Mouse (Mus musculus): ENCODE measurements around the gene Skp1a. TPM values are rescaled to one million over a fixed set of nuclear protein-coding genes. Genes with fewer than 3 reads are reported as not detected.
A peak's percentile ranks its signal among the peaks of the same experiment; 100 is the strongest.

Skp1a gene
- total and polyA plus RNA-seq, 3 experiments = 169 to 371 (median 209) TPM

GRCm38 (mm10) chr11:52286301-52286957 lies 54.6 kb downstream of the Skp1a start:
- H3K4me1 ChIP-seq (ENCODE audit: control insufficient read depth in 1 of 2, insufficient read depth in 2 of 2) = peaks cover 17 to 31% of the 10 kb centered on the region in 2 experiments
- in situ Hi-C loops (cut with MboI; ENCODE audit: low pct_ligation_motif_present, low pct_unique_long_range_greater_than_20kb, low sequenced_read_pairs) (no loop called here), dilution Hi-C loops (cut with MboI; ENCODE audit: extremely low pct_ligation_motif_present, extremely low pct_unique_long_range_greater_than_20kb, low sequenced_read_pairs) (no loop called here)

GRCm38 (mm10) chr11:52286958-52287305 lies 55.1 kb downstream of the Skp1a start:
- Histone ChIP-seq H3K27me3 (replicated peaks) (peaks cover 20% of the 10 kb centered on the region), H3K36me3 (replicated peaks in 1 of 2; ENCODE audit: control insufficient read depth in 1 of 2, insufficient read depth in 1 of 2, low read length in 1 of 2) (no peaks in the 10 kb centered on the region), H3K9ac (ENCODE audit: insufficient read depth, low read depth) (no peak overlapping the region), H3K9me3 (replicated peaks; ENCODE audit: low read length) (no peaks in the 10 kb centered on the region), H3K79me2 (replicated peaks; ENCODE audit: control insufficient read depth, extremely low read depth, insufficient read depth, poor library complexity, severe bottlenecking) (no peaks in the 10 kb centered on the region), H3K27ac (ENCODE audit: insufficient read depth, low read depth) (no peak overlapping the region), H3K4me2 (ENCODE audit: insufficient read depth, low read depth, poor library complexity, severe bottlenecking) (no peak overlapping the region), H3K4me3 (replicated peaks in 1 of 3; ENCODE audit: low read depth in 2 of 3, low read length in 2 of 3, poor library complexity in 1 of 3) (no peak overlapping the region), H3K4me1 (ENCODE audit: control insufficient read depth in 1 of 2, insufficient read depth in 2 of 2) (peaks cover 17 to 33% of the 10 kb centered on the region in 2 experiments)
- no peak for DNase-seq (ENCODE audit: extremely low read depth)
- in situ Hi-C loops (cut with MboI; ENCODE audit: low pct_ligation_motif_present, low pct_unique_long_range_greater_than_20kb, low sequenced_read_pairs) = no loop called here
- TF ChIP-seq SMC3 (IDR thresholded peaks at IDR 0.05; ENCODE audit: low read depth, low read length) (no peak), ELF1 (IDR thresholded peaks at IDR 0.05; ENCODE audit: low read depth, low read length) (no peak), ZMIZ1 (IDR thresholded peaks at IDR 0.05; ENCODE audit: low read depth, low read length) (no peak), E2F4 (IDR thresholded peaks at IDR 0.05; ENCODE audit: insufficient replicate concordance, low read depth, low read length) (no peak), USF1 (IDR thresholded peaks at IDR 0.05; ENCODE audit: low read depth, low read length) (no peak), RCOR1 (conservative IDR thresholded peaks at IDR 0.05; ENCODE audit: low read depth, low read length) (no peak), KAT2A (IDR thresholded peaks at IDR 0.05; ENCODE audit: insufficient replicate concordance, low read length) (no peak), MEF2A (IDR thresholded peaks at IDR 0.05; ENCODE audit: borderline replicate concordance, low read depth, low read length) (no peak), IRF4 (IDR thresholded peaks at IDR 0.05; ENCODE audit: low read depth, low read length) (no peak)
- dilution Hi-C loops (cut with MboI; ENCODE audit: extremely low pct_ligation_motif_present, extremely low pct_unique_long_range_greater_than_20kb, low sequenced_read_pairs) = no loop called here

More at GRCm38 (mm10) chr11:52286301-52286957, 54.6 kb downstream of the Skp1a start:
- Histone ChIP-seq H3K9ac (ENCODE audit: insufficient read depth, low read depth) (no peak overlapping the region), H3K27ac (ENCODE audit: insufficient read depth, low read depth) (no peak overlapping the region), H3K79me2 (replicated peaks; ENCODE audit: control insufficient read depth, extremely low read depth, insufficient read depth, poor library complexity, severe bottlenecking) (no peaks in the 10 kb centered on the region), H3K4me3 (replicated peaks in 1 of 3; ENCODE audit: low read depth in 2 of 3, low read length in 2 of 3, poor library complexity in 1 of 3) (no peak overlapping the region), H3K9me3 (replicated peaks; ENCODE audit: low read length) (no peaks in the 10 kb centered on the region), H3K4me2 (ENCODE audit: insufficient read depth, low read depth, poor library complexity, severe bottlenecking) (peak overlapping the region; percentile 8; the same call in 1 of the 2 replicates), H3K36me3 (replicated peaks in 1 of 2; ENCODE audit: control insufficient read depth in 1 of 2, insufficient read depth in 1 of 2, low read length in 1 of 2) (no peaks in the 10 kb centered on the region), H3K27me3 (replicated peaks) (peaks cover 24% of the 10 kb centered on the region)
- TF ChIP-seq SIN3A (IDR thresholded peaks at IDR 0.05; ENCODE audit: low read length) (peak; percentile 39; the same call in 1 of the 2 replicates), USF2 (conservative IDR thresholded peaks at IDR 0.05; ENCODE audit: low read depth, low read length) (no peak), POLR2A (IDR thresholded peaks at IDR 0.05; ENCODE audit: low read depth, low read length) (no peak), USF1 (IDR thresholded peaks at IDR 0.05; ENCODE audit: low read depth, low read length) (no peak), JUN (IDR thresholded peaks at IDR 0.05; ENCODE audit: insufficient read depth, low read depth, low read length) (no peak), ELF1 (IDR thresholded peaks at IDR 0.05; ENCODE audit: low read depth, low read length) (no peak), SMC3 (IDR thresholded peaks at IDR 0.05; ENCODE audit: low read depth, low read length) (no peak), RCOR1 (conservative IDR thresholded peaks at IDR 0.05; ENCODE audit: low read depth, low read length) (no peak), MAZ (IDR thresholded peaks at IDR 0.05; ENCODE audit: low read depth, low read length) (no peak), POLR2AphosphoS2 (IDR thresholded peaks at IDR 0.05; ENCODE audit: low read depth, low read length) (no peak), RAD21 (IDR thresholded peaks at IDR 0.05; ENCODE audit: low read depth, low read length) (no peak), NRF1 (IDR thresholded peaks at IDR 0.05; ENCODE audit: low read depth, low read length) (no peak), ZC3H11A (IDR thresholded peaks at IDR 0.05; ENCODE audit: low read depth, low read length) (no peak), UBTF (IDR thresholded peaks at IDR 0.05; ENCODE audit: low read depth, low read length) (no peak), KAT2A (IDR thresholded peaks at IDR 0.05; ENCODE audit: insufficient replicate concordance, low read length) (no peak), CHD2 (IDR thresholded peaks at IDR 0.05; ENCODE audit: low read length) (no peak), JUND (conservative IDR thresholded peaks at IDR 0.05; ENCODE audit: low read depth, low read length) (no peak), NELFE (IDR thresholded peaks at IDR 0.05; ENCODE audit: low read depth, low read length) (no peak), CHD1 (IDR thresholded peaks at IDR 0.05; ENCODE audit: low read depth, low read length) (no peak), ZMIZ1 (IDR thresholded peaks at IDR 0.05; ENCODE audit: low read depth, low read length) (no peak), TBP (conservative IDR thresholded peaks at IDR 0.05; ENCODE audit: low read depth, low read length) (no peak), ETS1 (conservative IDR thresholded peaks at IDR 0.05; ENCODE audit: low read depth, low read length) (peak; percentile 58), CTCF (conservative IDR thresholded peaks at IDR 0.05 in 1 of 2, IDR thresholded peaks at IDR 0.05 in 1 of 2; ENCODE audit: low read depth in 2 of 2, low read length in 2 of 2) (no peak), ZNF384 (IDR thresholded peaks at IDR 0.05; ENCODE audit: low read depth, low read length) (no peak), BHLHE40 (IDR thresholded peaks at IDR 0.05; ENCODE audit: low read depth, low read length) (peak; percentile 61), MAFK (IDR thresholded peaks at IDR 0.05; ENCODE audit: insufficient replicate concordance, low read length) (no peak), E2F4 (IDR thresholded peaks at IDR 0.05; ENCODE audit: insufficient replicate concordance, low read depth, low read length) (no peak), MEF2A (IDR thresholded peaks at IDR 0.05; ENCODE audit: borderline replicate concordance, low read depth, low read length) (no peak), GABPA (IDR thresholded peaks at IDR 0.05; ENCODE audit: insufficient replicate concordance, low read depth, low read length) (no peak), EP300 (IDR thresholded peaks at IDR 0.05; ENCODE audit: low read length) (peak; percentile 39; the same call in 1 of the 2 replicates), ZKSCAN1 (IDR thresholded peaks at IDR 0.05; ENCODE audit: borderline replicate concordance, low read depth, low read length) (no peak), HCFC1 (IDR thresholded peaks at IDR 0.05; ENCODE audit: low read depth, low read length) (no peak), MYC (IDR thresholded peaks at IDR 0.05; ENCODE audit: low read depth, low read length) (no peak), TCF12 (IDR thresholded peaks at IDR 0.05; ENCODE audit: low read depth, low read length) (peak; percentile 52), MXI1 (IDR thresholded peaks at IDR 0.05; ENCODE audit: low read depth, low read length) (peak; percentile 29; the same call in 1 of the 2 replicates), IRF4 (IDR thresholded peaks at IDR 0.05; ENCODE audit: low read depth, low read length) (peak; percentile 80), PAX5 (IDR thresholded peaks at IDR 0.05; ENCODE audit: low read length) (no peak), MAX (IDR thresholded peaks at IDR 0.05; ENCODE audit: low read length) (no peak)
- DNase-seq (ENCODE audit: extremely low read depth) = peak; percentile 37
